Mouse (Mus musculus) forebrain, embryonic 14.5 days (tissue): Measurements from ENCODE around the gene Calb2. TPM values are rescaled to one million over a fixed set of nuclear protein-coding genes. Genes with fewer than 3 reads are reported as not detected.

Experiments
- ATAC-seq: fragments of 200-750 bp; cut with Nextera tagmentation; 2 replicates; pipeline ENCODE4 v1.8.0; 2017; ENCODE audit warnings: mild to moderate bottlenecking, moderate library complexity
- DNase-seq: peaks from one replicate; pipeline ENCODE4 v3.0.0-alpha.2; 2015; ENCODE audit warnings: low spot score
- H3K27ac ChIP-seq: fragments of 300-500 bp; sonication (generic); 2 replicates; pipeline ENCODE4 v1.5.1; 2014; ENCODE audit warnings: low read depth, mild to moderate bottlenecking, control low read depth, low read length, moderate library complexity
- H3K27me3 ChIP-seq: fragments of 300-500 bp; sonication (generic); replicated peaks from 2 replicates; pipeline ENCODE4 v1.6.1; 2014; ENCODE audit warnings: low read length, control low read depth, mixed read lengths; ENCODE audit not compliant: control insufficient read depth, insufficient read depth
- H3K36me3 ChIP-seq: fragments of 300-500 bp; sonication (generic); 2 replicates; pipeline ENCODE4 v1.6.1; 2014; ENCODE audit warnings: low read length, control low read depth; ENCODE audit not compliant: control insufficient read depth, insufficient read depth
- H3K4me1 ChIP-seq: fragments of 300-500 bp; sonication (generic); 2 replicates; pipeline ENCODE4 v1.6.1; 2014; ENCODE audit warnings: antibody characterized with exemption, low read length, control low read depth; ENCODE audit not compliant: control insufficient read depth, insufficient read depth
- H3K4me2 ChIP-seq: fragments of 300-500 bp; sonication (generic); 2 replicates; pipeline ENCODE4 v1.6.1; 2014; ENCODE audit warnings: mild to moderate bottlenecking, control low read depth, low read length
- H3K4me3 ChIP-seq: fragments of 300-500 bp; sonication (generic); 2 replicates; pipeline ENCODE4 v1.5.1; 2014; ENCODE audit warnings: low read depth, low read length, control low read depth
- H3K9ac ChIP-seq: fragments of 300-500 bp; sonication (generic); 2 replicates; pipeline ENCODE4 v1.6.1; 2014; ENCODE audit warnings: mild to moderate bottlenecking, low read length, control low read depth, moderate library complexity
- H3K9me3 ChIP-seq: fragments of 300-500 bp; sonication (generic); replicated peaks from 2 replicates; pipeline ENCODE4 v1.6.1; 2016; ENCODE audit warnings: low read length, control low read depth, mixed read lengths; ENCODE audit not compliant: control insufficient read depth
- WGBS: fragments of 180-500 bp; shearing (Covaris S2); extraction: QIAGEN DNeasy Blood & Tissue Kit; methylation state at CpG from one replicate; pipeline ENCODE4 v1.1.7; 2014; 5-methylcytosine and 5-hydroxymethylcytosine counted together
- polyA plus RNA-seq: library from polyadenylated mRNA; unstranded; fragments of >200 nt; fragmentation: Nextera tagmentation; extraction: Ambion mirVana; gene quantifications from 2 replicates; pipeline ENCODE4 v1.2.1, GENCODE M21; 2014

Gene Calb2
- 93.2 and 128 TPM in 2 replicates for polyA plus RNA-seq

GRCm38 (mm10) chr8:110168046-110168445 lies at the start of gene Calb2:
TSS of gene Calb2 (minus strand) at chr8:110168210.
- H3K27ac ChIP-seq = no peak within 1 kb of the TSS
- H3K4me3 ChIP-seq = peak within 1 kb of the TSS; percentile 18; the same call in 1 of the 2 replicates
- DNase-seq (peak; percentile 84), ATAC-seq (peak; percentile 93)
- H3K4me1 ChIP-seq = no peaks in the 10 kb centered on the region
- WGBS = under 1% methylated on average over 33 of the region's 33 CpGs
- no peaks in the 10 kb centered on the region for H3K36me3 ChIP-seq
- peak within 1 kb of the TSS; percentile 48 for H3K4me2 ChIP-seq
- peak within 1 kb of the TSS; percentile 41; the same call in 1 of the 2 replicates for H3K9ac ChIP-seq
- H3K27me3 ChIP-seq = peaks cover 3% of the 10 kb centered on the region; the same call in 1 of the 2 replicates
- no peaks in the 10 kb centered on the region for H3K9me3 ChIP-seq

DNA sequence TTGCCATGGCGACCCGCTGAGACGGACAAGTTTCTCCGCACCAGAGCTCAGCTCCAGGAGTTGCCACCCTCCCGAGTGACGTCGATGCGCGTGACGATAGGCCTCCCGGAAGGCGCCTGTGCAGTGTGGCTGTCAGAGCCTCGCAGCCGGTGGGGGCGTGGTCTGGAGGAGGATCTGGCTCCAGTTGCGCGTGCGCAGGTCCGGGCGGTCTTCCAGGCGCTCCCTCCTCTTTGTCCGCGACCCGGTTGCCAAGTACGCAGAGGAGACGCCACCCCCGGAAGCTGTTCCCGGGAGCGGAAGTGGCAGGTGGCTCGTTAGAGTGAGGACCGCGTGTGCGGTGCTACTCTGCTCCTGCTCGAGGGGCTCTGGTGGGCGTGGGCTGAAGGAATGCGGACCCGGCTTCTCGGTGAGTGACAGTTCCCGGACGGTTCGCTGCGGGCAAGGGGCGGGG lies 49.7 kb upstream of the Calb2 start:
- H3K36me3 ChIP-seq = peaks cover 17% of the 10 kb centered on the region
- under 1% methylated on average over 43 of the region's 43 CpGs for WGBS
- H3K4me1 ChIP-seq = peaks cover 10% of the 10 kb centered on the region
- no peaks in the 10 kb centered on the region for H3K27me3 ChIP-seq
- peak overlapping the region; percentile 52 for H3K4me3 ChIP-seq
- H3K4me2 ChIP-seq = peak overlapping the region; percentile 88
- H3K27ac ChIP-seq = peak overlapping the region; percentile 15; the same call in 1 of the 2 replicates
- DNase-seq (peak; percentile 100), ATAC-seq (peak; percentile 100)
- H3K9me3 ChIP-seq = no peaks in the 10 kb centered on the region
- peak overlapping the region; percentile 58 for H3K9ac ChIP-seq

DNA sequence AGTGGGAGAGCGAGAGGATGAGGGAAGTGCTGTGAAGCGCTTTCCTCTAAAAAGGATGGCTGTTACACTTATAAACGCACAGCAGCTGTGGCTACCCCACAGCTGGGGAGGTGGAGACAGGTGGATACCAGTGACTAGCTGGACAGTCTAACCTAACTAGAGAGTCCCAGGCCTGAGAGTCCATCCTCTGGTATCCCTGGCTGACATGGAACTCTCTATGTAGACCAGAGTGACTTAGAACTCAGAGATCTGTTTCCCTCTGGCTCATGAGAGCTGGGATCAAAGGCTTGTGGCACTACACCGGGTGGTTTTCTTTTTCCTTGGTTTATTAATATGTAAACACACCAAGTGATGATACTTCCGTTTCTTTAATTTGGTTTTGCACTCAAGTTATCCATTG lies 49.2 kb upstream of the Calb2 start:
- H3K9ac ChIP-seq = no peak overlapping the region
- peak overlapping the region; percentile 15; the same call in 1 of the 2 replicates for H3K27ac ChIP-seq
- H3K4me2 ChIP-seq = peak overlapping the region; percentile 88
- H3K36me3 ChIP-seq = peaks cover 12% of the 10 kb centered on the region
- ATAC-seq (peak; percentile 13), DNase-seq (no peak)
- no peaks in the 10 kb centered on the region for H3K9me3 ChIP-seq
- 31% methylated on average over 5 of the region's 5 CpGs for WGBS
- no peaks in the 10 kb centered on the region for H3K27me3 ChIP-seq
- H3K4me1 ChIP-seq = peaks cover 10% of the 10 kb centered on the region
- peak overlapping the region; percentile 52 for H3K4me3 ChIP-seq

- no peak for DNase-seq
- 79% methylated on average over 5 of the region's 5 CpGs for WGBS
Observed at GRCm38 (mm10) chr8:110216253-110216652, 48.2 kb upstream of the Calb2 start.

DNA sequence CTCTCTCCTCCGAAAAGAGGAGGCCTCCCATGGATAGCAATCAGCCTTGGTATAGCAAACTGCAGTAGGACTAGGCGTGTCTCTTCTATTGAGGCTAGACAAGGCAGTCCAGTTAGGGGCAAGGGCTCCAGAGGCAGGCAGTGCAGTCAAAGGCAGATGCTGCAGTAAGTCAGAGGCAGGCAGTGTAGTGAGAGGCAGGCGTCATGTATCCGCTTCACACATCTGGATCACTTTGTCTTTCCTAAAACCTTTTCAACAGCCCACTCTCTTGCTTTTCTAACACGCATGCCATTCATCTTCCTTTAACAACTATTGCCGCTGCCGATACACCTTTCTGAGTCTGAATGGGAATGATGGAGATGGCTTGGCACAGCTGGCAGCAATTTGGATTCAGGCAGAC lies 47.4 kb upstream of the Calb2 start, which contains the start of gene Cmtr2:
Gene Cmtr2 (plus strand): TSS at position 301 of the 400 bp plus-strand sequence.
- Histone ChIP-seq H3K4me1 (peaks cover 10% of the 10 kb centered on the region), H3K4me2 (no peak within 1 kb of the TSS), H3K36me3 (no peaks in the 10 kb centered on the region), H3K9me3 (no peaks in the 10 kb centered on the region), H3K9ac (no peak within 1 kb of the TSS), H3K27ac (no peak within 1 kb of the TSS), H3K27me3 (no peaks in the 10 kb centered on the region), H3K4me3 (no peak within 1 kb of the TSS)
- ATAC-seq (no peak), DNase-seq (no peak)
- 77% methylated on average over 7 of the region's 7 CpGs for WGBS

More at GRCm38 (mm10) chr8:110216253-110216652, 48.2 kb upstream of the Calb2 start:
- no peak overlapping the region for H3K4me3 ChIP-seq
- peaks cover 3% of the 10 kb centered on the region for H3K36me3 ChIP-seq
- H3K4me2 ChIP-seq = no peak overlapping the region
- H3K4me1 ChIP-seq = peaks cover 10% of the 10 kb centered on the region
- no peak overlapping the region for H3K9ac ChIP-seq
- H3K9me3 ChIP-seq = no peaks in the 10 kb centered on the region
- H3K27ac ChIP-seq = no peak overlapping the region
- no peak for ATAC-seq
- H3K27me3 ChIP-seq = no peaks in the 10 kb centered on the region

DNA sequence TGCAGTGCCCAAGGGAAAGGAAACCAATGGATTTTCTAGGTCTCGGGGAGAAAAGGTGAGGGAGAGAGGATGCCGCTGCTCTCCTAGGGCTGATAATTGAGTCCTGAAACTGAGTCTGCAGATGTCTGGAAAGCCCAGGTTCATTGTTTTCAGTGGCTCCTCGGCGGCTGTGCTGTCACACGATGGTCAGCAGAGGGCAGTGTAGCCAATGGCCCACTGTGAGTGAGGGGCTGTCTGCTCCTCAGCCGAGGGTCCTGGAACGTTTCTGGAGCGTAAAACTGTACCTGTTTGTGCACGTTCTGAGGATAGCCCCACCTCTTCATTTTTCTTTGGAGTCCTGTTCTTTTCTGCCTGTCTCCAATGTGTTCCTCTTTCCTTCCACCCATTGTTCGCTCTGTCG lies 33.8 kb upstream of the Calb2 start:
- H3K36me3 ChIP-seq = no peaks in the 10 kb centered on the region
- H3K27ac ChIP-seq = no peak overlapping the region
- no peaks in the 10 kb centered on the region for H3K27me3 ChIP-seq
- ATAC-seq = no peak
- no peak overlapping the region for H3K9ac ChIP-seq
- 26% methylated on average over 11 of the region's 11 CpGs for WGBS
- no peaks in the 10 kb centered on the region for H3K4me1 ChIP-seq
- no peak overlapping the region for H3K4me2 ChIP-seq
- DNase-seq = peak; percentile 67
- H3K4me3 ChIP-seq = no peak overlapping the region
- no peaks in the 10 kb centered on the region for H3K9me3 ChIP-seq

DNA sequence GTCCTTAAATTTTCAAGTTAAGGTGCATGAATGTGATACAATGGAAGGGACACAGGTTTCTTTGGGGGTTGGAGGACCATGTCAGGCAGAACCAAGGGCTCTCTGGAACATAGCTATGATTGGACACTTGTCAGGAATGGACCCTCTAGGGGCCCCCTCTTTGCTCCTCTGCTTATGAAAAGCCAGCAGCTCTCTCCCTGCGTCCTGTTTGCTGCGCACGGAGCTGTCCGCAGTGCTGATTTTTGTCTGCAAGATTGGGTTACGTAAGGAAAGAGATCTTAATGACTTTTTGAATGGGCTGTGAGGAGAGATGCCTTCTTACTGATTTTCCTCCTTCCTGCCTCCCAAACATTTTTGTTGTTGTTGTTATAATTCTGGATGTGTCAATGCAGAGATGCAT lies 28.7 kb upstream of the Calb2 start:
- ATAC-seq = no peak
- DNase-seq = peak; percentile 47
- H3K4me3 ChIP-seq = no peak overlapping the region
- H3K4me1 ChIP-seq = no peaks in the 10 kb centered on the region
- no peak overlapping the region for H3K4me2 ChIP-seq
- H3K9me3 ChIP-seq = no peaks in the 10 kb centered on the region
- 2% methylated on average over 5 of the region's 5 CpGs for WGBS
- H3K9ac ChIP-seq = no peak overlapping the region
- no peak overlapping the region for H3K27ac ChIP-seq
- H3K27me3 ChIP-seq = no peaks in the 10 kb centered on the region
- H3K36me3 ChIP-seq = no peaks in the 10 kb centered on the region

DNA sequence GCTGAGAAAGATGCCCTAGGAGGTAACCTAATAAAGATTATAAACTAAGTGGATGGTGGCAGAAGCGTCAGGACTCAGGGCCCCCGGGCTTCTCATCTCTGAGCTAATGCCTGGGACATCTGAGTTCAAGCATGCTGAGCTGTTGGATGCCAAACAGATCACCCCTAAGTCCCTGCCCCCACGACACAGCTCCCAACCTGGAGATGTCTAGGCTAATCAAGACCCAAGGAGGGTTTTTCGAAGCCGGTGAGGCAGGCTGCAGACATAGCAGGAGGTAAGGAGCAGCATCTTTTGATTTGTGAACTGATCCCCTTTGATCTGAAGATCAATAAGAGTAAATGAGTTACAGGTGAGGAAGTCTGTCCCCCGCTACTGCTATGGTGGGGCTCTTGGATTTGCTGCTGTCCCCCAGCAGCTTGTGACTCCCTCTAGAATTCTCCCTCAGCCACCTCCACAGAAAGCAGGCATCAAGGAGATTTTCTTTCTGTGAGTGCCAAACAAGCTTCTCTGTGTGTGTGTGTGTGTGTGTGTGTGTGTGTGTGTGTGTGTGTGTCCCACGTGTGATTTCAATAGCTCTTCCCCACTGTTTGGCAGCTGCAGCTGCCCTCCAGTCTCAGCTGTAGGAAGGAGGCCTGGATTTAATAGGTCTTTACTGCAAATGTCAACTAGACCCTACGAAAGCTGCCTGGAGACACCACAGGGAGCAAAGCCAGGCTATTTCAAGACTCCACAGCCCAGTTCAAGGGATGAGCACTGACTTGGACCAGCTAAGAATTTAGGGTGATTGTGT lies 21.1 kb upstream of the Calb2 start:
- Histone ChIP-seq H3K36me3 (no peaks in the 10 kb centered on the region), H3K4me2 (no peak overlapping the region), H3K27me3 (no peaks in the 10 kb centered on the region), H3K27ac (peak overlapping the region; percentile 65), H3K4me3 (no peak overlapping the region), H3K9ac (no peak overlapping the region), H3K4me1 (0 out of 2 replicates have a peak, but pooled peaks cover 4% of the 10 kb centered on the region), H3K9me3 (no peaks in the 10 kb centered on the region)
- 18% methylated on average over 8 of the region's 8 CpGs for WGBS
- ATAC-seq (peak; percentile 65; the same call in 1 of the 2 replicates), DNase-seq (peak; percentile 65)

DNA sequence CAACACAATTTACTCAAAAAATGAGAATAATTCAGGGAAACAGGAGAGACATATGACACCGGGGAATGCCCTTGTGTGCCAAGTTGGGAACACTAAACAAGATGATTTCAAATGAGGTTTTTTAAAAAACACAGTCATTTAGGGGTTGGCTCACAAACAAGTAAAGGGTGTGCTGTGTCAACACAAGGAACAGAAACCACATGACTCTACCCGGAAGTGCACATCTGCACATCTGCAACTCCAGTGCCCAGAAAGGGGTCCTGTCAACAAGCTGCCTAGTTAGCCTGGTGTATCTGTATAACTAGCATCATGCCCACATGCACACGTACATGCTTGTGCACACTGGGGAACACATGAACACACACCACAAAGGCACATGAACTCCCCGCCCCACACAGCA lies 17.5 kb upstream of the Calb2 start:
- ATAC-seq = no peak
- 88% methylated on average over 4 of the region's 4 CpGs for WGBS
- Histone ChIP-seq H3K27me3 (no peaks in the 10 kb centered on the region), H3K27ac (no peak overlapping the region), H3K9ac (no peak overlapping the region), H3K36me3 (no peaks in the 10 kb centered on the region), H3K4me3 (no peak overlapping the region), H3K4me2 (no peak overlapping the region), H3K4me1 (peaks cover 11% of the 10 kb centered on the region), H3K9me3 (no peaks in the 10 kb centered on the region)
- no peak for DNase-seq
